Mouse (Mus musculus) embryonic fibroblast, embryonic 13.5 days (primary cell): ENCODE data around the gene Klrb1c.

Experiments
- CTCF ChIP-seq: IDR thresholded peaks from 2 replicates; pipeline ENCODE4 v1.5.1; 2011; ENCODE audit warnings: mild to moderate bottlenecking, control low read depth, low read length, moderate library complexity, borderline replicate concordance; ENCODE audit not compliant: insufficient read depth
- POLR2A ChIP-seq: IDR thresholded peaks from 2 replicates; pipeline ENCODE4 v1.6.1; 2011; ENCODE audit warnings: low read depth, mild to moderate bottlenecking, control low read depth, low read length, moderate library complexity

DNA sequence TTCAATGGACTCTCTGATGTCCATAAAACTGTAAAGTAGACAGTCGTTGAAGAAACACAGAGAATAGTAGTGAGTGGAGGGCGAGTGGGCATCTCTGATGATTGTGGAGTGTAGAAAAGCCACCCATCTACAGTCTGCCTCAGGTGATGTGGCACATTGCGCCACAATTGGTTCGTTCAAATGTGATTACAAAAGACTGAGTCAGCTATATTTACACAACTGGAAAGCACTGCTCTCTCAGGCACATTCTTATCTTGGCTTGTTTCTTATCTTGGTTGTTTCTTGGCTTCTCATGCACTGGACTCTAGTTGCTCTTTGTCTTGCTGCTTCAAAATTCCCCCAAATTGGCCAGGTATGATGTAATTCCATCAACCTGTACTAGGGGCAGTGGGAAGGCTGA lies 46.6 kb upstream of the Klrb1c start:
- TF ChIP-seq CTCF (no peak), POLR2A (no peak)
